Mouse (Mus musculus): ENCODE measurements at regions not wholly inside any gene's neighbourhood (a gene's known extent, or its start where the extent isn't known, plus 50 kb on each side); places are given as distances from the start of the nearest gene placed in this dataset.

DNA sequence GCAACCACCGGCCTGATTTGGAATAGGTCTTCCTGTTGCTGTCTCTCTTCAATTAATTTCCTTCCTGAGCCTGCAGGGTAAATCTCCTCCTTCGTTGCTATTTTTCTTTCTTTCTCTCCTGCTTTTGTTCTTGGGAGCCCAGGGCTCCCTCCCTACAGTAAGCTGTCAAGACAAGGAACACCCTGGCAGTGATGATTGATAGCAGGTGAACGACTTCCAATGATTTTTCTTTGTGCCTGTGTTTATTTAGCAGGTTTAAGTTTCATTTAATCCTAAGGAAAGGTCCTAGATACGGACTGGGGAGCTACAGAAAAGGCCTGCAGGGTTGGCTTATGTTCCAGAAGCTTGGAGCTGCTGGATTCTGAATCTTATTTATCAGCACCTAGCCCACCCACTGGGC, 105.5 kb downstream of the Foxa2 start:
- TF ChIP-seq HCFC1 (IDR thresholded peaks at IDR 0.05; ENCODE audit: borderline replicate concordance, insufficient read depth, low read length) (no peak), ZC3H11A (IDR thresholded peaks at IDR 0.05; ENCODE audit: borderline replicate concordance, low read depth, low read length) (no peak), CHD2 (IDR thresholded peaks at IDR 0.05; ENCODE audit: low read depth, low read length) (no peak), ZNF384 (IDR thresholded peaks at IDR 0.05; ENCODE audit: low read depth, low read length) (no peak), MAFK (IDR thresholded peaks at IDR 0.05; ENCODE audit: insufficient read depth, low read depth, low read length) (no peak)
